Mouse (Mus musculus) urinary bladder, postnatal 4 days (tissue): ENCODE measurements around the gene Podxl.
A peak's percentile ranks its signal among the peaks of the same experiment; 100 is the strongest.

Experiments used
- DNase-seq, 2 experiments: peaks; one replicate each; pipeline ENCODE4 v3.0.0; 2021 to 2022; ENCODE audit warnings: low spot score in 2 of 2

The Podxl gene

GRCm38 (mm10) chr6:31563235-31564181 lies at the start of gene Podxl:
Gene Podxl (minus strand): TSS chr6:31563981.
- peak; percentile 57 to 77 for DNase-seq

GRCm38 (mm10) chr6:31612560-31613270 lies 48.9 kb upstream of the Podxl start:
- DNase-seq = no peak

- no peak for DNase-seq
These were observed 42.6 kb upstream of the Podxl start for GRCm38 (mm10) chr6:31606429-31606828.

- DNase-seq = no peak
These were observed 41.0 kb upstream of the Podxl start for GRCm38 (mm10) chr6:31604629-31605265.

GRCm38 (mm10) chr6:31602489-31602888 lies 38.7 kb upstream of the Podxl start:
- no peak for DNase-seq

- no peak for DNase-seq
These were observed 37.4 kb upstream of the Podxl start for GRCm38 (mm10) chr6:31601131-31601530.

- no peak for DNase-seq
These were observed 36.1 kb upstream of the Podxl start for GRCm38 (mm10) chr6:31599863-31600262.

GRCm38 (mm10) chr6:31598349-31598911 lies 34.6 kb upstream of the Podxl start:
- DNase-seq = no peak

GRCm38 (mm10) chr6:31597136-31597460 lies 33.3 kb upstream of the Podxl start:
- no peak for DNase-seq

GRCm38 (mm10) chr6:31596346-31597135 lies 32.8 kb upstream of the Podxl start:
- no peak for DNase-seq

GRCm38 (mm10) chr6:31592579-31593238 lies 28.9 kb upstream of the Podxl start:
- DNase-seq = no peak

- no peak for DNase-seq
These were observed 28.3 kb upstream of the Podxl start for GRCm38 (mm10) chr6:31592128-31592527.

- no peak for DNase-seq
These were observed 27.9 kb upstream of the Podxl start for GRCm38 (mm10) chr6:31591676-31592075.

GRCm38 (mm10) chr6:31590754-31591153 lies 27.0 kb upstream of the Podxl start:
- DNase-seq = no peak

- no peak for DNase-seq
These were observed 25.5 kb upstream of the Podxl start for GRCm38 (mm10) chr6:31589268-31589667.

- DNase-seq = no peak
These were observed 23.9 kb upstream of the Podxl start for GRCm38 (mm10) chr6:31587655-31588054.

GRCm38 (mm10) chr6:31586127-31586526 lies 22.3 kb upstream of the Podxl start:
- no peak for DNase-seq

GRCm38 (mm10) chr6:31576151-31576550 lies 12.4 kb upstream of the Podxl start:
- no peak for DNase-seq

- no peak for DNase-seq
These were observed 11.3 kb upstream of the Podxl start for GRCm38 (mm10) chr6:31575063-31575462.

- DNase-seq = no peak
These were observed 7.7 kb upstream of the Podxl start for GRCm38 (mm10) chr6:31571459-31571858.
